Mouse (Mus musculus): ENCODE data around the gene Npr2. TPM values are rescaled to one million over a fixed set of nuclear protein-coding genes. Genes with fewer than 3 reads are reported as not detected.

Gene Npr2
- polyA plus RNA-seq, 1 experiment from 2014 or later = 6.7 TPM

GRCm38 (mm10) chr4:43653161-43654015 is 21.7 kb downstream of the Npr2 start, which contains the start of gene Spag8:
TSS of gene Spag8 (minus strand) at chr4:43653594.
- H3K9ac ChIP-seq = no peak within 1 kb of the TSS
- no peak for ATAC-seq (replicated peaks; ENCODE audit: insufficient number of reproducible peaks, insufficient read depth, low FRiP score, low read depth)
- H3K9me3 ChIP-seq (replicated peaks) = 0 out of 2 replicates have a peak, but pooled peaks cover 5% of the 10 kb centered on the region
- 19% methylated on average over 24 of the region's 24 CpGs for WGBS
- peaks cover 14% of the 10 kb centered on the region for H3K4me1 ChIP-seq (replicated peaks)
- H3K27me3 ChIP-seq = no peaks in the 10 kb centered on the region
- peak within 1 kb of the TSS; percentile 51 for H3K4me2 ChIP-seq
- no peak within 1 kb of the TSS for H3K27ac ChIP-seq
- H3K4me3 ChIP-seq = peak within 1 kb of the TSS; percentile 32
- H3K36me3 ChIP-seq = peaks cover 17% of the 10 kb centered on the region

GRCm38 (mm10) chr4:43655656-43656338 is 24.1 kb downstream of the Npr2 start:
- 4% methylated on average over 34 of the region's 34 CpGs for WGBS
- H3K9me3 ChIP-seq (replicated peaks) = no peaks in the 10 kb centered on the region
- peaks cover under 1% of the 10 kb centered on the region; the same call in 1 of the 2 replicates for H3K36me3 ChIP-seq
- peak overlapping the region; percentile 84 for H3K4me3 ChIP-seq
- H3K4me2 ChIP-seq = peak overlapping the region; percentile 86
- no peaks in the 10 kb centered on the region for H3K27me3 ChIP-seq
- H3K4me1 ChIP-seq (replicated peaks) = peaks cover 14% of the 10 kb centered on the region
- peak; percentile 18; the same call in 1 of the 2 replicates for ATAC-seq (replicated peaks; ENCODE audit: insufficient number of reproducible peaks, insufficient read depth, low FRiP score, low read depth)
- peak overlapping the region; percentile 95 for H3K27ac ChIP-seq
- peak overlapping the region; percentile 88 for H3K9ac ChIP-seq

GRCm38 (mm10) chr4:43656339-43657109 is 24.8 kb downstream of the Npr2 start, which contains the start of gene Hint2:
TSS of gene Hint2 (minus strand) at chr4:43656466.
- Histone ChIP-seq H3K4me2 (peak within 1 kb of the TSS; percentile 86), H3K9me3 (replicated peaks) (no peaks in the 10 kb centered on the region), H3K27ac (peak within 1 kb of the TSS; percentile 95), H3K9ac (peak within 1 kb of the TSS; percentile 88), H3K4me1 (replicated peaks) (peaks cover 17% of the 10 kb centered on the region), H3K27me3 (peaks cover 5% of the 10 kb centered on the region; the same call in 1 of the 2 replicates), H3K36me3 (no peaks in the 10 kb centered on the region), H3K4me3 (peak within 1 kb of the TSS; percentile 84)
- 1% methylated on average over 34 of the region's 34 CpGs for WGBS
- ATAC-seq (replicated peaks; ENCODE audit: insufficient number of reproducible peaks, insufficient read depth, low FRiP score, low read depth) = peak; percentile 95

GRCm38 (mm10) chr4:43657146-43657545 is 25.4 kb downstream of the Npr2 start:
- Histone ChIP-seq H3K9me3 (replicated peaks) (no peaks in the 10 kb centered on the region), H3K9ac (no peak overlapping the region), H3K4me2 (peak overlapping the region; percentile 86), H3K27ac (peak overlapping the region; percentile 95), H3K36me3 (no peaks in the 10 kb centered on the region), H3K27me3 (peaks cover 10% of the 10 kb centered on the region), H3K4me3 (peak overlapping the region; percentile 84), H3K4me1 (replicated peaks) (peaks cover 17% of the 10 kb centered on the region)
- WGBS = 64% methylated on average over 4 of the region's 4 CpGs
- no peak for ATAC-seq (replicated peaks; ENCODE audit: insufficient number of reproducible peaks, insufficient read depth, low FRiP score, low read depth)

- no peaks in the 10 kb centered on the region for H3K36me3 ChIP-seq
- no peak overlapping the region for H3K27ac ChIP-seq
- H3K4me3 ChIP-seq = no peak overlapping the region
- ATAC-seq (replicated peaks; ENCODE audit: insufficient number of reproducible peaks, insufficient read depth, low FRiP score, low read depth) = no peak
- peaks cover 16% of the 10 kb centered on the region for H3K4me1 ChIP-seq (replicated peaks)
- no peaks in the 10 kb centered on the region for H3K9me3 ChIP-seq (replicated peaks)
- WGBS = 14% methylated on average over 4 of the region's 4 CpGs
- H3K27me3 ChIP-seq = peaks cover 56% of the 10 kb centered on the region
- H3K4me2 ChIP-seq = no peak overlapping the region
- H3K9ac ChIP-seq = no peak overlapping the region
Observed at GRCm38 (mm10) chr4:43666412-43666811, 34.7 kb downstream of the Npr2 start.

GRCm38 (mm10) chr4:43668782-43669427 is 37.2 kb downstream of the Npr2 start, which contains the start of the genes Tmem8b and Fam221b:
TSS of gene Tmem8b (plus strand) at chr4:43668971.
TSS of gene Fam221b (minus strand) at chr4:43669145.
- Histone ChIP-seq H3K27me3 (peaks cover 35% of the 10 kb centered on the region), H3K27ac (peak within 1 kb of the TSS; percentile 79), H3K4me2 (peak within 1 kb of the TSS; percentile 87), H3K36me3 (no peaks in the 10 kb centered on the region), H3K9me3 (replicated peaks) (no peaks in the 10 kb centered on the region), H3K4me3 (peak within 1 kb of the TSS; percentile 89), H3K9ac (peak within 1 kb of the TSS; percentile 88), H3K4me1 (replicated peaks) (peaks cover 20% of the 10 kb centered on the region)
- peak; percentile 88 for ATAC-seq (replicated peaks; ENCODE audit: insufficient number of reproducible peaks, insufficient read depth, low FRiP score, low read depth)
- 1% methylated on average over 40 of the region's 41 CpGs for WGBS

- H3K27me3 ChIP-seq = peaks cover 34% of the 10 kb centered on the region
- H3K4me3 ChIP-seq = peak overlapping the region; percentile 89
- under 1% methylated on average over 25 of the region's 25 CpGs for WGBS
- peak; percentile 74 for ATAC-seq (replicated peaks; ENCODE audit: insufficient number of reproducible peaks, insufficient read depth, low FRiP score, low read depth)
- H3K4me2 ChIP-seq = peak overlapping the region; percentile 87
- H3K9ac ChIP-seq = peak overlapping the region; percentile 88
- H3K9me3 ChIP-seq (replicated peaks) = no peaks in the 10 kb centered on the region
- peak overlapping the region; percentile 79 for H3K27ac ChIP-seq
- peaks cover 20% of the 10 kb centered on the region for H3K4me1 ChIP-seq (replicated peaks)
- H3K36me3 ChIP-seq = 0 out of 2 replicates have a peak, but pooled peaks cover 2% of the 10 kb centered on the region
Observed at GRCm38 (mm10) chr4:43669428-43669794, 37.7 kb downstream of the Npr2 start.

GRCm38 (mm10) chr4:43672070-43672469 is 40.3 kb downstream of the Npr2 start:
- H3K27me3 ChIP-seq = peaks cover 11% of the 10 kb centered on the region; the same call in 1 of the 2 replicates
- H3K4me3 ChIP-seq = no peak overlapping the region
- no peak overlapping the region for H3K27ac ChIP-seq
- H3K4me2 ChIP-seq = no peak overlapping the region
- H3K9me3 ChIP-seq (replicated peaks) = no peaks in the 10 kb centered on the region
- H3K9ac ChIP-seq = no peak overlapping the region
- H3K36me3 ChIP-seq = 0 out of 2 replicates have a peak, but pooled peaks cover 6% of the 10 kb centered on the region
- peaks cover 20% of the 10 kb centered on the region for H3K4me1 ChIP-seq (replicated peaks)
- WGBS = 4% methylated on average over 2 of the region's 2 CpGs
- no peak for ATAC-seq (replicated peaks; ENCODE audit: insufficient number of reproducible peaks, insufficient read depth, low FRiP score, low read depth)

GRCm38 (mm10) chr4:43673703-43674102 is 42.0 kb downstream of the Npr2 start:
- WGBS = 74% methylated on average over 8 of the region's 8 CpGs
- ATAC-seq (replicated peaks; ENCODE audit: insufficient number of reproducible peaks, insufficient read depth, low FRiP score, low read depth) = no peak

GRCm38 (mm10) chr4:43674974-43675373 is 43.2 kb downstream of the Npr2 start:
- no peak overlapping the region for H3K4me2 ChIP-seq
- no peaks in the 10 kb centered on the region for H3K27me3 ChIP-seq
- ATAC-seq (replicated peaks; ENCODE audit: insufficient number of reproducible peaks, insufficient read depth, low FRiP score, low read depth) = no peak
- H3K9me3 ChIP-seq (replicated peaks) = no peaks in the 10 kb centered on the region
- no peak overlapping the region for H3K4me3 ChIP-seq
- H3K27ac ChIP-seq = no peak overlapping the region
- H3K9ac ChIP-seq = no peak overlapping the region
- H3K36me3 ChIP-seq = peaks cover 6% of the 10 kb centered on the region; the same call in 1 of the 2 replicates
- WGBS = 78% methylated on average over 5 of the region's 5 CpGs
- peaks cover 9% of the 10 kb centered on the region for H3K4me1 ChIP-seq (replicated peaks)

More at GRCm38 (mm10) chr4:43673703-43674102, 42.0 kb downstream of the Npr2 start:
- peaks cover 6% of the 10 kb centered on the region; the same call in 1 of the 2 replicates for H3K36me3 ChIP-seq
- H3K4me1 ChIP-seq (replicated peaks) = peaks cover 17% of the 10 kb centered on the region
- H3K9me3 ChIP-seq (replicated peaks) = no peaks in the 10 kb centered on the region
- no peak overlapping the region for H3K4me3 ChIP-seq
- H3K9ac ChIP-seq = no peak overlapping the region
- H3K4me2 ChIP-seq = no peak overlapping the region
- no peak overlapping the region for H3K27ac ChIP-seq
- no peaks in the 10 kb centered on the region for H3K27me3 ChIP-seq

Measured in heart, embryonic 15.5 days (tissue).